Mouse (Mus musculus): ENCODE results near the gene Klhl40.

Gene Klhl40

DNA sequence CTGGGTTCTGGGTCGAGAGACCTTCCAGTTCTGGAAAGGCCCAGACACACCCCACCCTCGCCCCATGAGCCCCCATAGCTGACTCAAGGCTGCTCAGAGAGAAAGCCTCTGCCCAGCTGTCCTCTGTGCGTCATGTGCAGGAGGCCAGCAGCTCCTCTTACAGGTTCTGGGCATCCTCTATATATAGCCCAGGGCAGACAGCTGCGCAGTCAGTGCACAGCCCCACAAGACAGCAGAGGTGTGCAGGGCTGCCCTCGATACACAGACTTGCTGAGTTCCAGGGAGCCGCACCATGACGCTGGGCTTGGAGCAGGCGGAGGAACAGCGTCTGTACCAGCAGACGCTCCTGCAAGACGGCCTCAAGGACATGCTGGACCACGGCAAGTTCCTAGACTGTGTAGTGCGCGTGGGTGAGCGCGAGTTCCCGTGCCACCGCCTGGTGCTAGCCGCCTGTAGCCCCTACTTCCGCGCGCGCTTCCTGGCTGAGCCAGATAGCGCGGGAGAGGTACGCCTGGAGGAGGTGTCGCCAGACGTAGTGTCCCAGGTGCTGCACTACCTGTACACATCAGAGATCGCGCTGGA lies at the start of gene Klhl40:
Gene Klhl40, plus strand, starts transcription at position 124 of the 582 bp plus-strand sequence.
- DNase-seq = no peak

DNA sequence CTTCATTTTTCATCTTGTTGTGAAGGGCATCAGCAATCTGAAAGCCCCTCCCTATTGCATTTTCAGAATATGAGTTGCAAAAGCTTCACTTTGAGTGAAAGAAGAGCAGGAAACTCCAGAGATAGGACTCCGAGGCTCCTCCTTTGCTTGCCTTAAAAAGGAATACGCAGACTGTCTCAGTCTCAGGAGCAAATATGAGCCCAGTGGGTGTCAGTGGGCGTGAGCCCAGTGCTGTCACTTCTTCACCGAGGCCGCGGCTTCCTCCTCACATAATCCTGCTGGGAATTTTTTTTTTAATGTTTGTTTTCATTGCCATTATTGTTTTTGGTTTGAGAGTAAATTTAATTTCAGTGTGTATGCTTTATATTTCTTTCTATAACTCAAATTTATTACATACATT lies 36.9 kb upstream of the Klhl40 start:
- no peak for DNase-seq

DNA sequence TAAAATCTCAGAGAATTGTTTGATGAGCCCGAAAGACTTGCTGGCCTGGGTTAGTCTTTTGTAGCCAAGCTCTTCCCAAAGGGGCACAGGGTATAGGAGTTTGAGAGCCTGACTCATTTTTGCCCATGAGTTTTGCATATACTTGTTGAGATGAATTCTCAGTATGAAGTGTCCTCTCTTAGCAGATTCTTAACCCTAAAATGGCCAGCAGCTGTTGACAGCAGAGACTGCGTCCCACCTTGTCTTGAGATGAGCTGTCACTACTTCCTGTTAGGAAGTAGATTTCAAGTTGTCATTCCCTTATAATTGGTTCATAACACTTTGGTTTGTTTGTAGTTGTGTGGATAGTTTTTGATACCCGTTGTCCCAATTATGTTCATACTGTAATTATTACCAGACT lies 36.2 kb upstream of the Klhl40 start:
- no peak for DNase-seq

DNA sequence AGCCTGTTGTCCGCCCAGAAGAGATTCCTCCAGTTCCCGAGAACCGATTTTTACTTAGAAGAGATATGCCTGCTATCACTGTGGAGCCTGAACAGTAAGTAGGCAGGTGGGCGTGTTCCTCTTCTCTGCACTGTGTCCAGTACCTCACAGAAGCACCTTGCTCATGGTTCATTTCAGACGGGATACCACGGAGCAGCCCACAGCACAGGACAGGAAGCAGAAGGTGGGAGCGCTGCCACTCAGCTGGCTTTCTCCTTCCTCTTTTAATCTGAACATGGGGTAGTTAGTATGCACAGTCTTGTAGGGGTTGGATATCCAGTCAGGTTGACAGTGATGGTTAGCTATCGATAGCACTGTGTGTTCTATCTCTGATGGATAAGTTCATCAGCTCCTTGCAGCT lies 33.4 kb upstream of the Klhl40 start:
- DNase-seq = no peak

DNA sequence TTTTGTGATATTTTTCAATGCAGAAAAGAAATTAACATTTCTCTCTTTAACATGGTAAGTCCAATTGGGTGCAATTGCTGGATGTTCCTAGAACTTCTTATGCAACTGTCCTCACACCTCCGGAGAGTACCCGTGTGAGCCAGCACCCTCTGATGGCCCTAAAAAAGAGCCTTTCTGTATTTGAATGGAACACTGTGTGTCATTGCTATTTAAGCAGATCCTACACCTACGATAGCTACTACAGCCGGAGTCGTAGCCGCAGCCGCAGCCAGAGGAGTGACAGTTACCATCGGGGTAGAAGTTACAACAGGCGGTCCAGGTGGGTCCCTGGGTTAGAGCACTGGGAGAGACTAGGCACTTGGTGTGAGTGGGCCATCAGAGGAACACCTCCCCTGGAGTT lies 24.6 kb upstream of the Klhl40 start:
- DNase-seq = no peak

DNA sequence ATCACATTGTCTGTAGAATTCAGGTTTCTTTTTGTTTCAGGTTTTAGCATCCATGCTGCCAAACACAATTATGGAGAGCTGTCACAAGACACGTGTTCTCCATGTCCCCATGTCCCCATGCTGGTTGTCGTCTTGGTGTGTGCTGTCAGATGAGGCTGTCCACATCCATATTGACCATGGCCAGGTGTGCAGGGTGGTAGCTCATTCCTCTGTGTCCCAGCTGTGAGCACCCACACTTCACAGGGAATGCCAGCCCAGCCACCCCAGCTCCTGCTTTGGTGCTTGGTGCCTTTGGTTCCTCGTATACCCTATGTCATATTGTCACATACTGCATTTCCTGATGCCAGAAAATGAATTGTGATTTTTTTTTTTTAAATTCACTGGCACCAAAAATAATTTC lies 22.8 kb upstream of the Klhl40 start:
- no peak for DNase-seq

DNA sequence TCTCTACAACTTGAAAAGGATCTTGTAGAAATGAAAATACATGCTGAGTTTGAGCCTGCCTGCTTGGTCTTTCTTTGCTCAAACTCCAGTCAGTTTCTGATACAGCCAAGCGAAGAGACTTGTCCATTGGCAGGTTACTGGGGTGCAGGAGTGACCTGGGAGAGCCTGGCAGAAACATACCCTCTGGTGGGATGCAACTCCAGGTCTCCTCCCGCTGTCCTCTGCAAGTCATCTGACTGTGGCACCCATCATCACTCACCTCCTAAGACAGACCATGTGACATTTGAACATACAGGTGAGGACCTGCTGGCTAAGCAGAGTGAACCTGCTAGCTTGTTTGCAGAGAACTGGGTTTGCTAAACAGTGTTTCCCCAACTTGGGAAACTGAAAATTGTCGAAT lies 20.6 kb upstream of the Klhl40 start:
- DNase-seq = no peak

DNA sequence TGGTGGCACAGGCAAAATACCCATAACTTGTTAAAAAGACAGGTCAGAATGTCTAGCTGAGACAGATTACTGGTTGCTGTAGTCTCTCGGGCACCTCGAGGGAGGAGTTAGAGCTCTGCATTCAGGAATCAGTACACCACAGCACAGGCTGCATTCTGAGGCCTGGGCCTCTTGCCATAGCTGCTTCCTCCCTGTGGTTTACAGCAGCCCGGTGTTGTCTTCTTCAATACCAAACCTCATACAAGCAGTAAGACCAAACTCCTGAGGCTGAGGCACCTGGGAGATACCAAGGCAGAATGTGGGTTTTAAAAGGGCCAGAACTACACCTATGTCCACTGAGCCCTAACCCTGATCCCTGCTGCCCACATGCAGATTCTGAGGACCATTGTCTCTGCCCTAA lies 20.0 kb upstream of the Klhl40 start:
- peak in 1 of 2 experiments; percentile 24 for DNase-seq

DNA sequence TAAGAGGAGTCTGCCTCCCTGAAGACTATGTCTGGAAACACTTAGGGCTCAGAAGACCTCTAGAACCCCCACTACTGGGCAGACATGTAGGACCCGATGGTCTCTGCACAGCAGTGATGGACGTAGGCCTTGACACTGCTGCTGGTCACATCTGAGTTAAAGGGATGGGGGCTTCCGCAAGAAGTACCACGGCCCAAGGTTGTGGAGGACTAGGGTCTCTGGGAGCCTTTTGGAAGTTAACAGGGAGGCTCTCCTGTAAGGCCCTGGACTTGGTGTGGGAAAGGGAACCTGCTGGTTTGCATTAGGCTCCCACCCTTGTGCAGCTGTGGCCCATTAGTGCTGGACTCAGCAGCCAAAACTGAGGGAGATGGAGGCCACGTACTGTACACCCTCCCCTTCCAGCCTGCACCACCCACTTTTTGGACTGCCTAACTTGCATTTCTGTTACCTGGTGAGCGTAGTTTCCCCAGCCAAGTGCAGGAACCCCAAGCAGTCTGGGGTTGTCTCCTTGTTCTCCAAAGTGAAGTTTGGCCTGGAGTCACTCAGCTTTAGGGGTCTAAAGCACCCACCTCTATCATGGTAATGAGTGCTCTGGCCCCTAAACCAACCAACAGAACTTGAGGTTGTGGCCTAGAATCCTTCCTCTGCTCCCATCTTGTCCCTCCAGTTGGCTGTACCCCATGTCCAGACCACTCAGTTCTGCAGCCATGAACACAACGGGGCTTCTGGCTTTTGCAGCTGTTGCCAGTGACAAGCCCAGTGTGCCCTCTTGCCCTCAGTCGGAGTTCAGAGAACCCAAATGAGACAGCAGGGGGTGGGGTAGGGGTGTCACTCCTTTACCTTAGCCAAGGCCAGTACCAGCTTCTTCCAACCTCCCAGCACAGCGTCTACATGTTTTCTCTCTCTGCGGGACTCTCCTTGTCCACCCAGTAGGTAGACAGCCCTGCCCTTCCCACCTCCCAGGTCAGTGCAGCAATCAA lies 19.3 kb upstream of the Klhl40 start:
- peak; percentile 35 to 37 for DNase-seq

DNA sequence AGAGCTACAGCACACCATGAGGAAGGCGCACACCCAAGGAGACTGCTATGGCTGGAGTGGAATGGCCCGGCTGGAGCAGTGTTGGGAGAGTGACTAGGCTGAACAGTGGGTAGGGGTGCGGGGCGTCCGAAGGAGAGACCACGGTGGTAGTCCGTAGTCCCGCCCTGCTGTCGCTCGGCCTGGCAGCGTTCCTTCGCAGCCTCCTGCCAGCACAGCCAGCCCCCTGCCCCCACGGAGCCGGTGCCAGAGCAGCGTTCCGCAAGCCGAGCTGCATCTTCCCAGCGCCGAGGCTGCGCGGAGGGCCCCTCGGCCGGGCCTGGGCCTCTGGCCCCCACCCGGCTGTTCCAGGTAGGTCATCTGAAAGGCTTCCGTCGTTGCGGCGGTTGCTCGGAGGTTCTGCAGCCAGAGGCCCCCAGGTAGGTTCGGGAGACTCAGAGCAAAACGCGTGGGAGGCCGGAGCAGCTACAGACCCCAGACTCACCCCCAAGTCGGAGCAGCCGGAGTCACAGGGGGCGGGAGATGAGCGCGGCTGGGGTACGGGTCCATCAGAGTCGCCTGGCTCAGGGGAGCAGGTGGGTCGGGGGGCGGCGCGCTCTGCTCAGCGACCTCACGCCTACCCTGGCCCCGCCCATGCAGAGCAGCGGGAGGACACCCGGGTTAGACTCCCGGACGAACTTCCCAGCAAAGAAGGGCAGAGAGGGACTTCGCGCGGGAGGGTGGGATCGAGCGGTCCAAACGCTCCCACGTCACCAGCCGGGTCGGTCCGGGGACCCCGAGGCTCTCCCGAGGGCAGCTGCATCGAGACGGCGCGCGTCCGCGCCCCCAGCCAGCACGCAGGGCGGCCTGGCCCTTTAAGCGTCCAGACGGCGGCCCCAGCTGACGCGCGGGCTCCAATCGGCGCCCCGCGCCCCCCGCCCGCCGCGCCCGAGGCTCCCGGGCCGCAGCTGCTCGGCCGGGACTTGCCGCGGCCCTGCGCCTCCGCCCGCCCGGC lies 18.0 kb upstream of the Klhl40 start, which contains the start of gene Zfp651:
Gene Zfp651, plus strand, starts transcription at position 240 of the 991 bp plus-strand sequence.
- DNase-seq = peak in 1 of 2 experiments; percentile 31

DNA sequence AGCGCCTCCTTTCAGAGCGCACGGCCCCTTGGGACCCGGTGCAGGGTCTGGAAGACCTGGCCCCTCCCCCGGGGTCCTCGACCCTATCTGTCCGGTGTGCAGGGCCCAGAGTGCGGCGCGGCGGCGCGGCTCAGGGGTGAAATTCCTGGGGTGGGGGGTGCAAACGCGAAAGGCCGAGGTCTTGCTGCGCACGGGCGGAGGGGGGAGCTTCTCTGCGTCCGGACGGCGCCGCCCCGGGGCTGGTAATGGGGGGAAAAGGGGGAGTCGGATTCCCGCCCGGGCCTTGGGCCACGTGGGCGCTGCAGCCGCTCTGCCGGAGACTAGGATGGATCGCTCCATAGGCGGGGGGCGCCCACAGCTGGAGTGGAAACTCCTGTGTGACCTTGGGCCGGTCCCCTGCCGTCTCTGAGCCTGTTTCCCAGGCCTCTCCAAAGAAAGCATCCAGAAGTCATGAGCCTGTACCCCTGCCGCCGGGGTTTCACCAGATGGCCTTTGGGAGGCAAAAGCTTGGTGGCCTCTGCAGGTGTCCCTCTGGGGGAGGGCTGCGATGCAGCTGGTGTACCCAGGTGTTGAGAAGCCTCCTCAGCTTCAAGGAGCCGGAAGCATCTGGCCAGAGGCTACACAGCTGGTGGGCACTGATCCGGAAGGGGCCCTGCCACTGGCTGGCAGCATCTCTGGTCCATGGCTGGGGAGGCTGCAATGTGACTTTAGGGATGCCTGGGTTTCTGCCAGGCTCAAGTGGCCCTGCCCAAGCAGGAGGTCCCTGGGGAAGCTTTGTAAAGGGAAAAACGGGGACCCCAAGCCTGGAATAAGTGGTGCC lies 16.9 kb upstream of the Klhl40 start:
- DNase-seq = peak; percentile 38 to 41

DNA sequence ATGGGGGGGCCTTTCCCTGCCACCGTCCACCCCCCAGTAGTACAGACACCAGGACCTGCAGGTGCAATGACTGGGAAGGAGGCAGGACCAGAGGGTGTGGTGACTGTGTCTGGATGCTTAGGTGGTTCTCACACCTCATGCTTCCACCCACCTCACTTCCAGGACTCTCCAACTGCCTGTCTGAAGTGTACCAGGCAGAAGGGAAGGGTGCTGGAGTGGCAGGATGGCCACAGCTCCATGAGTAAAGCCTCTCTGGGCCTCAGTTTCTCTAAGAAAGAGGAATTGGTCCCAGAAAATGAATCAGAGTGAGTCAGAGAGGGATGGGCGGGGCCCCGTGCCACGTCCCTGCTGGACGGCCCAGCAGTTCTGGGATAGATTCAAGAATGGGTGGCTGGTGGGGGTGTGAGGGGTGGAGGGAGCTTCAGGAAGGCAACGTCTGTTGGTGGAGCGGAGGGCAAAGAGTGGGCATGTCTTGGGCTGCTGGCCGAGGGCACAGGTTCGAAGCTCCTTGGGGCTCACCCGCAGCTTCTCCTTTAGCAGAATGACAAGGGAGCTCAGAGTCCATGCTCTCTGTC lies 16.2 kb upstream of the Klhl40 start:
- DNase-seq = no peak

DNA sequence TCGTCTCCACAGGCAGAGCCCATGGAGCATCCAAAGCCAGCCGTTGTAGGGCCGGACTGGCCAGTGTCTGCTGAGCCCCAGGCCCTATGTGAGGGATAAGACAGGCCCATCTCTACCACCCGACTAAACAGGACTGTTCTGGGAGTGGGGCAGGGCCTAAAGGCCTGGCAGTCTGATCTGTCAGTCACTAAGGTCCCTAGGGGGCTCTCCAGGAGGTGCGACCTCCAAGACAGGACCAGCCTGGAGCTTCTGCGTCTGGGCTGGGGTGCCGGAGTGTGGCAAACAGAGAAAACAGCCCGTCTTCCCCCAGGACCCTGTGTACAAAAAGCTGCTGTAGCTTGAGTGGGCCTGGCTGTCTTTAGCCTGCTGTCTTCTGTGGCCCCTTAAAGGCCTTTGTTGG lies 15.6 kb upstream of the Klhl40 start:
- DNase-seq = peak in 1 of 2 experiments; percentile 19

DNA sequence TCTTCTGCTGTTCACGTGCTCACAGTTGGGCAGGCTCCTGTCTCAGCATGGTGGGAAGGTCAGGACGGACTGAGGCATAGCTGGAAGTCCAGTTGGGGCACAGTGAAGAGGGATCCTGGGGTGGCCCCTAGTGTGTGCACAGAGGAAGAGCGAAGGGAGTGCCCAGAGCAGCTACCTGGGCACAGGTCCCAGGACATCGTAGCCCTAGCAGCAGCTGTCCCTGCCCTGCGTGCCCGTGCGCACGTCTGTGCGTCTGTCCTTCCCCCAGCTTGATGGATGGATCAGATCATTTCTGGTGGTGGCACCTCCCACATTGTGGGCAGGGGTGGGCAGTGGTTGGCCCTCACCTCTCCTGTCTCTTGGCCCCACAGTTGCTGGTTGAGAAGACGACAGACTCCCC lies 15.2 kb upstream of the Klhl40 start:
- DNase-seq = no peak

DNA sequence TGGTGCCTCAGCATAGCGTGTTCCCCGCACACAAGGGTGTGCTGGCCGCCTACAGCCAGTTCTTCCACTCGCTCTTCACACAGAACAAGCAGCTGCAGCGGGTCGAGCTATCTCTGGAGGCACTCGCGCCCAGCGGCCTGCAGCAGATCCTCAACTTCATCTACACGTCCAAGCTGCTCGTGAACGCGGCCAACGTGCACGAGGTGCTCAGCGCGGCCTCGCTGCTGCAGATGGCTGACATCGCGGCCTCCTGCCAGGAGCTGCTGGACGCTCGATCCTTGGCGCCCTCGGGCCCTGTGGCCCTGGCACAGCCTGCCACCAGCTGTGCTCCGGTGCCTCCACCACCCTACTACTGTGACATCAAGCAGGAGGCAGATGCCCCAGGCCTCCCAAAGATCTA lies 14.6 kb upstream of the Klhl40 start:
- DNase-seq = no peak

DNA sequence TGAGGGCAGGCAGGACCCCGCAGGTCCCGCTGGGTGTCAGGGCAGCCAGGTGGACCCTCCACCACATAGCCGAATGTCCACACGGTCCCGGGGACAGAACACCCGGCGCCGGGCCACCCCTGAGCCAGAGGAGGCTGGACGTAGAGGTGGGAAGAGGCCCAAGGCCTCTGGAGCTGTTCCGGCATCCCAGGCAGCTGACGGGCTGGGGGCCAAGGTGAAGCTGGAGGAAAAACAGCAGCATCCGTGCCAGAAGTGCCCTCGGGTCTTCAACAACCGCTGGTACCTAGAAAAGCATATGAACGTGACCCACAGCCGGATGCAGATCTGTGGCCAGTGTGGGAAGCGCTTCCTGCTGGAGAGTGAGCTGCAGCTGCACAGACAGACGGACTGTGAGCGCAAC lies 13.7 kb upstream of the Klhl40 start:
- no peak for DNase-seq

DNA sequence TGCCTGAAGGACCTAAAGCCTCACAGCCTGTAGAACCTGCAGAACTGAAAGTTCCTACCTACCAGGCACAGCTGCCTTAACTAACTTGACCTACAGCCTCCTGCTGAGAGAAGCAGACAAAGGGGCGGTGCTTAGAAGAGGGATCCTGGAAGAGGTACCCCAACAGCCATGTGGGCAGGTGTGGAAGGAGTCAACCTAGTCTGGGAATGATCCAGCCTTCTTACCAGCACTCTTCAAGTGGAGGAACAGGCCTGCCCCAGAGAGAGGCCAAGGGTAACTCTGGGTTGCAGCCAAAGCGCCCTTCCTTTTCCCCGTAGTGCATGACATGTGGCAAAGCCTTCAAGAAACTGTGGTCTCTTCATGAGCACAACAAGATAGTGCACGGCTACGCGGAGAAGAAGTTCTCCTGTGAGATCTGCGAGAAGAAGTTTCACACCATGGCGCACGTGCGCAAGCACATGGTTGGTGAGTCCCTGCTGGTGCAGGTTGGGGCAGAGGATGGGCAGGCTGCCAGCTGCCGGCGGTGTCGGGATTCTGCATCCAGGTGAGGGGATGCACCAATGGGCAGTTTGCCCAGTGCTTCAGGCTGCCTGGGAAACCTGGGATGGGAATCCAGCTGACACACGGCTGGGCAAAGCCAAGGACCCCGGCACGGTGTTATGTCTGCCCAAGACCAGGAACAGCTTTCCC lies 12.1 kb upstream of the Klhl40 start:
- no peak for DNase-seq

DNA sequence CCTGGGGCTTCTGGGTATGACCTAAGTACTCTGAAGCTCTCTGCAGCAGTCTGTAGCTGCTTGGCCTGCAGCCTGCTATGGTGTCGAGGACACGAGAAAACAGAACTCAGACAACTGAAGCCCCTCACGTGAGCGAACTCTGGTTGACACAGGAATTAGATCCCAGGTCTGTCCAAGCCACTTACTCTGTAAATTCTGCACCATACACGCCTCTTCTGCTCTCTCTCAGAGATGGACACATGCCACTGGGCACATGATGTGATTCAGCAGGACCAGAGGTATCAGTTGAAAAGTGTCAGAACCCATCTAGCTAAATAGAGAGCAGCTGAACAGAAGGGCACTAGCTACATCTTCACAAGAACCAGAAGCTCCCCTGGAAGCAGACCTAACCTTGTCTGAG lies 5.0 kb upstream of the Klhl40 start:
- DNase-seq = no peak

DNA sequence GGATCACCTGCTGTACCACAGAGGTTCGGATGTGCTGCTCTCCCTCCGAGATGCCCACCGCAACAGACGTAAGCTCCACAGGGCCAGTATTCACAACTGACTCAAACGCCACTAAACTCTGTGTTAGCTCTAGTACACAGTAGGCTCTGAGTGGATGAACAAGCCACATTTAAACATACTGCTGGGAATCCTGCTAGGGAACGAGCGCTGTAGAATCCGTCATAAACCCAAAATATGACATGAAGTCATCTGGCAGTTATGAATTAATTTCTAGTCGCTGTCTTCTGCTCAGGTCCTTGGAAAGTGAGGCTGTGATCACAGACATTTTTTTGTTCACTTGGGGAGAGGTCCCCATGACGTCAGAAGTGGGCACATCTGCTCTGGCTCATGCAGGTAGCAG lies 1.5 kb upstream of the Klhl40 start:
- no peak for DNase-seq

DNA sequence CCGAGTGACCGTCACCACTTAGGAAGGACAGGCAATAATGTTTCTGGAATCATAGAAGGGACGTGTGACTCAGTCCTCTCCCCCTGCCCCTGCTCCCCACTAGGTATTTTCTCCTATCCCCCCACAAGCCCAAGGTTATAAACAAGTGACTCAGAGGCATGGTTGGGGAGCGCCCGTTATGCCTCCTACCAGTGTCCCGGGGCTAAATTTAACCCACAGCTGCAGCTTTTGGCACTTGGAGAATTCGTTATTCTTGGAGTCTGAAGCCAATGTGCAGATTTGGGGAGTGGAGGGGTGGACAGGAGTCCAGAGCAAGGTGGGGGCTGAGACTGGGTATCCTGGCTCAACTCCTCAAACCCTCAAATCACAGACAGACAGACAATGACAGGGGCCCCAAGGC lies 896 bp upstream of the Klhl40 start:
- no peak for DNase-seq

DNA sequence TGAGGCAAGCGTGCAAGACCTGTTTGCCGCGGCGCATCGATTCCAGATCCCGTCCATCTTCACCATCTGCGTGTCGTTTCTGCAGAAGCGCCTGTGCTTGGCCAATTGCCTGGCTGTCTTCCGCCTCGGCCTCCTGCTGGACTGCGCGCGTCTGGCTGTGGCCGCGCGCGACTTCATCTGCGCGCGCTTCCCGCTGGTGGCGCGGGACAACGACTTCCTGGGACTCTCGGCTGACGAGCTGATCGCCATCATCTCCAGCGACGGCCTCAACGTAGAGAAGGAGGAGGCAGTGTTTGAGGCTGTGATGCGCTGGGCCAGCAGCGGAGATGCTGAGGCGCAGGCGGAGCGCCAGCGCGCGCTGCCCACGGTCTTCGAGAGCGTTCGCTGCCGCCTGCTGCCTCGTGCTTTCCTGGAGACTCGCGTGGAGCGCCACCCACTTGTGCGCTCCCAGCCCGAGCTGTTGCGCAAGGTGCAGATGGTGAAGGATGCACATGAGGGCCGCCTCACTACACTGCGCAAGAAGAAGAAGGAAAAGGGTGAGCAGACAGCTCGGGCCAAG lies 738 bp downstream of the Klhl40 start:
- DNase-seq = no peak

All from B cell, adult 2 months (primary cell).